Mouse (Mus musculus): ENCODE data around the gene Hdac1. TPM values are rescaled to one million over a fixed set of nuclear protein-coding genes. Genes with fewer than 3 reads are reported as not detected.
A peak's percentile ranks its signal among the peaks of the same experiment; 100 is the strongest.

The Hdac1 gene
- 76.0 and 79.8 TPM in 2 replicates for polyA plus RNA-seq (2014; fragmentation: Nextera tagmentation; extraction: Ambion mirVana)

DNA sequence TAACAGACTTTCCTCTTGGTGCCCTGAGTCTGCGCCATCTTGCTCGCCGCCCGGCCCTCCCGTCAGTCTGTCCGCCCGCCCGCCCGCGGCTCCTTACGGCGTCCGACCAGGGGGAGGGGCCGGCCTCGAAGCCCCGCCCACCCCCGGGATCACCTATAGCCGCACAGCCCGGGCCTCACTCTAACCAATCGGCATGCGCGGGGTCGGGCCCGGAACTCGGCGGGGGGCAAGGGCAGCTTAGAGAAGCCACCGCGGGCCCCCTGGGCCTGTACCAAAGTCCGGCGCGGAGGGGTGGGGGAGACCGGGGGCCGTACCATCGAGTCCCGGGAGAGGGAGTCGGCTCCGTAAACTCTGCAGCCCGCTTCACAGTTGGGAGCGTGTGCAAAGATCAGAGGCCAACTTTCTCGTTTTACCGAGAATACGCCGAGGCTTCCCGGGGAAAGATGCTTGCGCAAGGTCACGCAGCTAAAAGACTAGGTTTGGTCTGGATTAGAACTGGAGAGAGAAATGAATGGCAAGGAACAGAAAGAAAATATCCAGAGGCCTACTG, at the start of gene Hdac1:
Hdac1 (minus strand) TSS at position 122 of the 550 bp plus-strand sequence.
- Histone ChIP-seq H3K9me3 (ENCODE audit: control insufficient read depth, low read length) (no peaks in the 10 kb centered on the region), H3K27me3 (ENCODE audit: control insufficient read depth, insufficient read depth, low read length) (no peaks in the 10 kb centered on the region), H3K4me2 (replicated peaks) (peak within 1 kb of the TSS; percentile 85), H3K27ac (peak within 1 kb of the TSS; percentile 77), H3K4me3 (replicated peaks; ENCODE audit: low read length) (peak within 1 kb of the TSS; percentile 86), H3K9ac (peak within 1 kb of the TSS; percentile 85), H3K36me3 (replicated peaks; ENCODE audit: control insufficient read depth, insufficient read depth) (0 out of 2 replicates have a peak, but pooled peaks cover 3% of the 10 kb centered on the region), H3K4me1 (replicated peaks; ENCODE audit: control insufficient read depth, insufficient read depth, low read length) (peaks cover 11% of the 10 kb centered on the region)
- WGBS: under 1% methylated on average over 45 of the region's 46 CpGs
- DNase-seq (ENCODE audit: low spot score) (peak; percentile 93), ATAC-seq (ENCODE audit: low FRiP score) (peak; percentile 99)

DNA sequence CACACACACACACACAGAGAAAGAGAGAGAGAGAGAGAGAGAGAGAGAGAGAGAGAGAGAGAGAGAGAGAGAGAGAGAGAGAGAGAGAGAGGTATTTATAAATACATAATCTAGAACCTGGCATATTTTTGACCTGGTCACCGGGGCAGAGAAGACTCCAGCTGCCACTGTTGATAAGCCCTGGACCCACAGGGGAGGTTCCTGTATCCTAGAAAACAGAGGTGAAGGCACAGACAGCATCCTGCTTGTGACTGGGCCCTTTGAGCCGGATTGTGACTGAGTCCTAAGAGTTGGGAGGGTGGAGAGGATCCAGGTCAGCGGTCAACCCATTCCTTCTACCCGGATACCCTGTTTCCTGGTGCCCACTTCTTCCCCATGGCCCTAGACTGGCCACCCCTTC, 46.4 kb upstream of the Hdac1 start:
- Histone ChIP-seq H3K9ac (no peak overlapping the region), H3K4me2 (replicated peaks) (no peak overlapping the region), H3K27me3 (ENCODE audit: control insufficient read depth, insufficient read depth, low read length) (no peaks in the 10 kb centered on the region), H3K4me1 (replicated peaks; ENCODE audit: control insufficient read depth, insufficient read depth, low read length) (no peaks in the 10 kb centered on the region), H3K4me3 (replicated peaks; ENCODE audit: low read length) (no peak overlapping the region), H3K9me3 (ENCODE audit: control insufficient read depth, low read length) (no peaks in the 10 kb centered on the region), H3K36me3 (replicated peaks; ENCODE audit: control insufficient read depth, insufficient read depth) (peaks cover 37% of the 10 kb centered on the region), H3K27ac (no peak overlapping the region)
- DNase-seq (ENCODE audit: low spot score) (no peak), ATAC-seq (ENCODE audit: low FRiP score) (no peak)
- 79% methylated on average over 4 of the region's 4 CpGs for WGBS

DNA sequence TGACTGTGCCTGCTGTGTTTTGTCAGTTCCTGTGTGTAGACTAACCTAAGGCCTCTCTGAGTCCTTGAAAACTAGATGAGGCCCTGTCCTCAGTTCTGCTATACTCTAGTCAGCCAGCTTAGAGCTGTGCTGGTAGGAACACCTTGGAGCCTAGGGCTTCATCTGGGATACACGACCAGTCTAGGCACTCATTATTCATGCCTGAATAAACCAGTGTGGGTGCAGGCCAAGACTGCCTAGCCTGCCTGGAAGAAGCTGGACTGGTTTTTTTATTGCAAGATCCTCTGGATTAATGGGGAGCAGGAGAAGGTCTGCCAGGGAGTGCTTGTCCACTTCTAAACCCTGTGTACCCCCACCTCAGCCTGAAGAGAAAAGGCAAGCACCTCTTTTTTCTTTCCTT, 44.4 kb upstream of the Hdac1 start:
- Histone ChIP-seq H3K4me1 (replicated peaks; ENCODE audit: control insufficient read depth, insufficient read depth, low read length) (no peaks in the 10 kb centered on the region), H3K9ac (no peak overlapping the region), H3K27ac (no peak overlapping the region), H3K27me3 (ENCODE audit: control insufficient read depth, insufficient read depth, low read length) (no peaks in the 10 kb centered on the region), H3K36me3 (replicated peaks; ENCODE audit: control insufficient read depth, insufficient read depth) (peaks cover 18% of the 10 kb centered on the region), H3K4me3 (replicated peaks; ENCODE audit: low read length) (no peak overlapping the region), H3K4me2 (replicated peaks) (no peak overlapping the region), H3K9me3 (ENCODE audit: control insufficient read depth, low read length) (no peaks in the 10 kb centered on the region)
- ATAC-seq (ENCODE audit: low FRiP score) (no peak), DNase-seq (ENCODE audit: low spot score) (no peak)
- WGBS: 39% methylated on average over 1 of the region's 1 CpGs

DNA sequence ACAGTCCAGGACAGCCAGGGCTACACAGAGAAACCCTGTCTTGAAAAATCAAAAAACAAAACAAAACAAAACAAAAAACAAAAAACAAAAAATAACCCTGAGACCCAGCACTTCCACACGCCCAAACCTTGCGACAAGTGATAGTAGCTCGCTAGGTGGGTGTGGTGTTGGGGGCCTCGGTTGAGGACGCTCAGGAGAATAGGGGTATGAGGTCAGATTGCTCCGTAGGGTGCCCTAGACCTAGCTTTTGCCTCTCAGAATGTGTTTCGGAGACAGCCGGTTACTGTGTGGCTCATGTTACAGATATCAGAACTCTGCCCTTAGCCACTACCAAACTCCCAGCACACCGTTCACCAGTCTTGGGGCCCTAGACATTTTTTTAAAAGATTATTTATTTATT, 43.3 kb upstream of the Hdac1 start:
- peaks cover 6% of the 10 kb centered on the region for H3K36me3 ChIP-seq (replicated peaks; ENCODE audit: control insufficient read depth, insufficient read depth)
- no peaks in the 10 kb centered on the region for H3K4me1 ChIP-seq (replicated peaks; ENCODE audit: control insufficient read depth, insufficient read depth, low read length)
- H3K9ac ChIP-seq: no peak overlapping the region
- H3K27me3 ChIP-seq (ENCODE audit: control insufficient read depth, insufficient read depth, low read length): no peaks in the 10 kb centered on the region
- ATAC-seq (ENCODE audit: low FRiP score): no peak
- DNase-seq (ENCODE audit: low spot score): no peak
- no peaks in the 10 kb centered on the region for H3K9me3 ChIP-seq (ENCODE audit: control insufficient read depth, low read length)
- H3K4me2 ChIP-seq (replicated peaks): no peak overlapping the region; the same call in 1 of the 2 replicates
- no peak overlapping the region for H3K4me3 ChIP-seq (replicated peaks; ENCODE audit: low read length)
- WGBS: 85% methylated on average over 9 of the region's 9 CpGs
- H3K27ac ChIP-seq: no peak overlapping the region

DNA sequence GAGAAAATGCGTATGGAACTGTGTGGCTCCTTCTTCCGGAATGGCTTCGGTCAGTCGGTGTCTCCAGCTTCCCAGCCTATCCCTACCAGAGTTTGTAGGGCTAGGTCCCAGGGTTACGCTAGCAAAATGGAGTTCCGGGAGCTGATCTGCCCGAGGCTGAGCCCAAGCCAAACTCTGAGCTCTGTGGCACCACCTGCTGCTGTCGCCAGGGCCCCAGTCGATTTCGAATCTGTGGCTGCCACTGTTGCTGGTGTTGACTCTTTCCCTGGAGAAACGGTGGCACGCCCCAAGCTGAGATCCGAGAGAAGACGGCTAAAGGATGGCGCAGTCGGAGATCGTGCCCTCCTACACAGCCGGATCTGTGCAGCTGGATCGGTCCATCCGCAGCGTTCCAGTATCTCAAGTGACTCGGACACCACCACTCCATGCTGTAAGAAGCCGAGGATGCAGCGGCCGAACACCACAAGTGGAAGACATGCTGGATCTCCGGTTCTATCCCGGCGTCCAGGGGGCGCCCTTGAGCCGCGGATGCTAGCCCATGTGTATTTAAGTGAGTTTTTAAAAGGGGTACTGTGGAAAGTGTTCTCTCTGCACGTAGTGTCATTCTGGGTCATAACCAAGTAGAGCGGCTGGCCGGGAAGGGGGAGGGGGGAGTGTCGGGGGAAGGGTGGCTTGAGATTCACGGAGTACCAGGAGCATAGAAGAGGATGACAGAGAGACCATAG, 42.5 kb upstream of the Hdac1 start:
- Histone ChIP-seq H3K36me3 (replicated peaks; ENCODE audit: control insufficient read depth, insufficient read depth) (no peaks in the 10 kb centered on the region; the same call in 1 of the 2 replicates), H3K27ac (no peak overlapping the region), H3K9me3 (ENCODE audit: control insufficient read depth, low read length) (no peaks in the 10 kb centered on the region), H3K4me2 (replicated peaks) (peak overlapping the region; percentile 48), H3K27me3 (ENCODE audit: control insufficient read depth, insufficient read depth, low read length) (no peaks in the 10 kb centered on the region), H3K4me1 (replicated peaks; ENCODE audit: control insufficient read depth, insufficient read depth, low read length) (no peaks in the 10 kb centered on the region), H3K9ac (peak overlapping the region; percentile 32), H3K4me3 (replicated peaks; ENCODE audit: low read length) (peak overlapping the region; percentile 21)
- DNase-seq (ENCODE audit: low spot score) (peak; percentile 66), ATAC-seq (ENCODE audit: low FRiP score) (no peak; the same call in 1 of the 2 replicates)
- 2% methylated on average over 36 of the region's 36 CpGs for WGBS

DNA sequence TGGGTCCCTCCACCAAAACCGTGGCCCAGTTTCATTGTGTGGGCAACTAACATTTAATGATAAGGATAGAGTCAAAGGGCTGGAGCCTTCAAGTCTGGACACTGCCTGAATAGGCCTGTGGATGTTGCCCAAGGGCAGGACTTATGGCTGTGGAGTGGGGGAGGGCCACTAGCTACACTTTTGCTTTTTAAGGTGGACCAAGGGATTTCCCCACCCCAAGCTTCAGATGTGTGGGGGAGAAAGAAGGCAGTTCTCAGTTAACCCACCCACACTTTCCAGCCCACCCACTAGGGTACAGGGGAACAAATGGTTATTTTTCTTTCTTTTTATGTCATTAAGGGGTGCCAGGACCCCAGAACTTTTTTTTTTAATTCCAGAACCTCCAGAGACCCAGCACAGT, 41.9 kb upstream of the Hdac1 start:
- no peak overlapping the region for H3K4me3 ChIP-seq (replicated peaks; ENCODE audit: low read length)
- 92% methylated on average over 1 of the region's 1 CpGs for WGBS
- no peaks in the 10 kb centered on the region for H3K4me1 ChIP-seq (replicated peaks; ENCODE audit: control insufficient read depth, insufficient read depth, low read length)
- no peak overlapping the region for H3K9ac ChIP-seq
- ATAC-seq (ENCODE audit: low FRiP score) (no peak), DNase-seq (ENCODE audit: low spot score) (no peak)
- H3K27me3 ChIP-seq (ENCODE audit: control insufficient read depth, insufficient read depth, low read length): no peaks in the 10 kb centered on the region
- H3K9me3 ChIP-seq (ENCODE audit: control insufficient read depth, low read length): no peaks in the 10 kb centered on the region
- peak overlapping the region; percentile 48; the same call in 1 of the 2 replicates for H3K4me2 ChIP-seq (replicated peaks)
- no peak overlapping the region for H3K27ac ChIP-seq
- H3K36me3 ChIP-seq (replicated peaks; ENCODE audit: control insufficient read depth, insufficient read depth): no peaks in the 10 kb centered on the region; the same call in 1 of the 2 replicates

DNA sequence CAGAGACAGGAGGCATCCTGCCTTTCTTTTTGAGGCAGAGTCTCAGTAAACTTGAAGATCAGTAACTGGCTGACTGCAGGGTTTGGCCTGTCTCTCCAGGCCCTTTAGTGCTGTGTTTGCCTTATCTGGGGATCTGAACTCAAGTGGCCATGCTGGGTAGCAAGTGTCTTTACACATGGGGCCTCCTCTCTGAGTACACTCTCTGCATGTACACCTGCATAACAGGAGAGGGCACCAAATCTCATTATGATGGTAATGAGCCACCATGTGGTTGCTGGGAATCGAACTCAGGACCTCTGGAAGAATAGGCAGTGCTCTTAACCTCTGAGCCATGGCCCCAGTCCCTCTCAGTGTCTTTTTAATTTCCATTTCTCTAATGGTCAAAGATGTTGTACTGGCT, 39.7 kb upstream of the Hdac1 start:
- Histone ChIP-seq H3K9ac (no peak overlapping the region), H3K4me1 (replicated peaks; ENCODE audit: control insufficient read depth, insufficient read depth, low read length) (no peaks in the 10 kb centered on the region), H3K27ac (no peak overlapping the region), H3K4me2 (replicated peaks) (no peak overlapping the region), H3K27me3 (ENCODE audit: control insufficient read depth, insufficient read depth, low read length) (no peaks in the 10 kb centered on the region), H3K36me3 (replicated peaks; ENCODE audit: control insufficient read depth, insufficient read depth) (no peaks in the 10 kb centered on the region), H3K4me3 (replicated peaks; ENCODE audit: low read length) (no peak overlapping the region), H3K9me3 (ENCODE audit: control insufficient read depth, low read length) (no peaks in the 10 kb centered on the region)
- 96% methylated on average over 1 of the region's 1 CpGs for WGBS
- ATAC-seq (ENCODE audit: low FRiP score) (no peak), DNase-seq (ENCODE audit: low spot score) (no peak)

DNA sequence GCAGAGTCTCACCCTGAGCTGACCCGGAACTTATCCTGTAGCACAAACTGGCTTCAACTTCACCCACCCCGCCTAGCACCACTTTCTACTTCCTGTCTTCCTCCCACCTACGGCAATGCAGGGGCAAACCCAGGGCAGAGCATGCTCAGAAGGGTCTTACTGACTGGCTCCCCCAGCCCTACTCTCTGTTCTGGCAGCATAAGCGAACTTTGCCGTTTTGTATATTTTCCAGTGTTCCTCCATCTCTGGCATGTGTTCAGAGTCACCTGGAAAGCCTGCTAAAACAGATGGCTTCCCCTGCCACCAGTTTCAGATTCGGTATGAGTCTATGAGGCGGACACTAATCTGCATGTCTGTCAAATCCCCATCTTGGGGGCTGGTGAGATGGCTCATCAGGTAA, 37.8 kb upstream of the Hdac1 start:
- DNase-seq (ENCODE audit: low spot score) (no peak), ATAC-seq (ENCODE audit: low FRiP score) (no peak)
- WGBS: 76% methylated on average over 7 of the region's 7 CpGs
- no peaks in the 10 kb centered on the region for H3K9me3 ChIP-seq (ENCODE audit: control insufficient read depth, low read length)
- H3K9ac ChIP-seq: no peak overlapping the region
- H3K4me1 ChIP-seq (replicated peaks; ENCODE audit: control insufficient read depth, insufficient read depth, low read length): no peaks in the 10 kb centered on the region
- H3K27ac ChIP-seq: no peak overlapping the region
- H3K27me3 ChIP-seq (ENCODE audit: control insufficient read depth, insufficient read depth, low read length): no peaks in the 10 kb centered on the region
- no peak overlapping the region for H3K4me3 ChIP-seq (replicated peaks; ENCODE audit: low read length)
- no peak overlapping the region for H3K4me2 ChIP-seq (replicated peaks)
- H3K36me3 ChIP-seq (replicated peaks; ENCODE audit: control insufficient read depth, insufficient read depth): no peaks in the 10 kb centered on the region

DNA sequence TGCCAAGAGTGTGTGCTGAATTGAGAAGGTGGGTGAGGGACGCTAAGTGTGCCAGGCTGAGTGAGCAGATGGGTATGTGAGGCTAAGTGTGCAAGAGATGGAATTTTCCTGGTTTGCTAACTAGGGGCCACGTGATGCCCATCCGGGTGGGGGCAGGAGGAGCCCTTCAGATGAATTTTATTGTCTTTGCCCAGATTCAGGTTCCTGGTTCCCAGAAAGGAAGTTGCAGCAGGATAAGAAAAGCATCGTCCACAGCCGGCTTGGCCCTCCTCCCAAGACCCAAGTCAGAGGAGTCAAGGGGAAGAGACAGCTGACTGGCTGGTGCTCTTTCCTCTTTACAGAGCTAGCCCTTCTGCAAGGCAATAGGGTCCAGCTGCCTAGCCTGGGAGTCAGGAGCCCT, 36.0 kb upstream of the Hdac1 start, which contains the start of gene Fam167b:
Fam167b (minus strand) TSS at position 84 of the 400 bp plus-strand sequence.
- no peak within 1 kb of the TSS for H3K9ac ChIP-seq
- peak within 1 kb of the TSS; percentile 8; the same call in 1 of the 2 replicates for H3K4me2 ChIP-seq (replicated peaks)
- H3K9me3 ChIP-seq (ENCODE audit: control insufficient read depth, low read length): no peaks in the 10 kb centered on the region
- no peaks in the 10 kb centered on the region for H3K4me1 ChIP-seq (replicated peaks; ENCODE audit: control insufficient read depth, insufficient read depth, low read length)
- no peak within 1 kb of the TSS for H3K4me3 ChIP-seq (replicated peaks; ENCODE audit: low read length)
- no peak within 1 kb of the TSS for H3K27ac ChIP-seq
- no peaks in the 10 kb centered on the region for H3K36me3 ChIP-seq (replicated peaks; ENCODE audit: control insufficient read depth, insufficient read depth)
- no peaks in the 10 kb centered on the region for H3K27me3 ChIP-seq (ENCODE audit: control insufficient read depth, insufficient read depth, low read length)
- DNase-seq (ENCODE audit: low spot score) (no peak), ATAC-seq (ENCODE audit: low FRiP score) (no peak)
- 88% methylated on average over 5 of the region's 5 CpGs for WGBS
